ENCODE assay signal across 24 mouse cellular contexts in genomic region chr5:107330916-107331421, GRCm38 (mm10). TPM values are rescaled to one million over a fixed set of nuclear protein-coding genes. Genes with fewer than 3 reads are reported as not detected.
DNase-seq lines count a peak whose midpoint lies in the region; ATAC-seq and TF ChIP-seq lines count a peak whose summit lies in the region.
"Had no signal": no experiment of that assay in that cellular context is flagged by ENCODE, and none has a peak within 500 bp of the region (broad histone marks: within the 10 kb centered on the region; RNA-seq: fewer than 3 reads in every experiment).

Brdt (plus strand) TSS chr5:107331159.

- 86% methylated on average over 30 of the region's 30 CpGs for WGBS in heart, embryonic 11.5 days (ENCODE audit: insufficient replicate concordance)

- no peaks in the 10 kb centered on the region for H3K27me3 ChIP-seq in heart, embryonic 11.5 days (ENCODE audit: control insufficient read depth, insufficient read depth, low read length)
- H3K27me3 ChIP-seq: CH12.LX; heart, embryonic 15.5 days; megakaryocyte, embryonic 14.5 days; stomach, embryonic 15.5 days had no signal

- H3K9me3 ChIP-seq in ES-E14 (ENCODE audit: control insufficient read depth, insufficient read depth, low read depth, low read length), result no peaks in the 10 kb centered on the region
- no peaks in the 10 kb centered on the region for H3K9me3 ChIP-seq in heart, embryonic 11.5 days (replicated peaks; ENCODE audit: control insufficient read depth, low read length)
- H3K9me3 ChIP-seq: heart, embryonic 15.5 days; stomach, embryonic 15.5 days had no signal

- in situ Hi-C loops in ES-E14 (cut with MboI; ENCODE audit: low sequenced_read_pairs in 2 of 2, unreplicated experiment in 2 of 2), result no loop called here

- no peak within 1 kb of the TSS; the same call in 1 of the 2 replicates for H3K27ac ChIP-seq in ES-E14 (ENCODE audit: insufficient read depth, low read depth, low read length, poor library complexity, severe bottlenecking)
- H3K27ac ChIP-seq in heart, embryonic 11.5 days (ENCODE audit: low read depth, low read length), result no peak within 1 kb of the TSS
- H3K27ac ChIP-seq: gastrocnemius, adult 2 months; heart, embryonic 15.5 days; stomach, embryonic 15.5 days had no signal

- H3K4me1 ChIP-seq in ES-E14 (ENCODE audit: control insufficient read depth in 2 of 2, insufficient read depth in 2 of 2, low read length in 2 of 2, poor library complexity in 1 of 2), result peaks cover 0 to 3% of the 10 kb centered on the region in 2 experiments; a peak in 1 of 4 replicates
- no peaks in the 10 kb centered on the region for H3K4me1 ChIP-seq in heart, embryonic 11.5 days (ENCODE audit: control insufficient read depth, insufficient read depth, low read length)
- H3K4me1 ChIP-seq: heart, embryonic 15.5 days; megakaryocyte, embryonic 14.5 days; stomach, embryonic 15.5 days had no signal

- no peak within 1 kb of the TSS; the same call in 1 of the 2 replicates for H3K9ac ChIP-seq in ES-E14 (ENCODE audit: insufficient read depth, low read depth, low read length, poor library complexity, severe bottlenecking)
- H3K9ac ChIP-seq in heart, embryonic 11.5 days (ENCODE audit: low read depth, low read length), result no peak within 1 kb of the TSS
- H3K9ac ChIP-seq: heart, embryonic 15.5 days; stomach, embryonic 15.5 days had no signal

- no peak within 1 kb of the TSS for H3K4me2 ChIP-seq in heart, embryonic 11.5 days
- H3K4me2 ChIP-seq: heart, embryonic 15.5 days; stomach, embryonic 15.5 days had no signal

- H3K4me3 ChIP-seq in ES-E14 (ENCODE audit: insufficient read depth in 1 of 2, low read depth in 1 of 2, low read length in 2 of 2, poor library complexity in 1 of 2, severe bottlenecking in 1 of 2), result peak within 1 kb of the TSS; percentile 7 to 15; a peak in 1 of 4 replicates
- no peak within 1 kb of the TSS for H3K4me3 ChIP-seq in heart, embryonic 11.5 days (ENCODE audit: low read depth, low read length)
- H3K4me3 ChIP-seq: erythroblast, embryonic 14.5 days; gastrocnemius, adult 2 months; heart, embryonic 15.5 days; megakaryocyte, embryonic 14.5 days; stomach, embryonic 15.5 days had no signal

- no peak for ATAC-seq in heart, embryonic 11.5 days (replicated peaks; ENCODE audit: insufficient number of reproducible peaks, low FRiP score, low TSS enrichment)
- ATAC-seq: forebrain, embryonic 16.5 days had no signal

- intact Hi-C loops in left cerebral cortex, postnatal 4 days (cut with DNase I), result no loop called here

- no peaks in the 10 kb centered on the region for H3K36me3 ChIP-seq in ES-E14 (ENCODE audit: control insufficient read depth, insufficient read depth, low read length, poor library complexity, severe bottlenecking)
- H3K36me3 ChIP-seq in heart, embryonic 11.5 days (ENCODE audit: control insufficient read depth, insufficient read depth, low read length), result no peaks in the 10 kb centered on the region
- H3K36me3 ChIP-seq: heart, embryonic 15.5 days; stomach, embryonic 15.5 days had no signal

- DNase-seq in frontal cortex, adult 2 months (ENCODE audit: extremely low spot score in 1 of 2, low spot score in 1 of 2), result no peak
- no peak for DNase-seq in frontal cortex, postnatal 10 days (ENCODE audit: low spot score in 2 of 2)
- DNase-seq in ES-E14 (ENCODE audit: low read depth, low spot score), result peak; percentile 47
- no peak for DNase-seq in layer of hippocampus, postnatal 14 days (ENCODE audit: low spot score in 2 of 2)
- no peak for DNase-seq in left cerebral cortex, postnatal 4 days
- DNase-seq in heart, postnatal 4 days, result no peak
- no peak for DNase-seq in urinary bladder, postnatal 14 days (ENCODE audit: low spot score)
- DNase-seq: adrenal gland, adult 2 months; cerebellum, adult 11 months; cerebellum, postnatal 36 days; gastrocnemius, adult 2 months; heart, adult 18-20 months; kidney, adult 8-10 months; kidney, postnatal 25 days; lung, postnatal 14 days; spleen, adult 18-20 months; thymus, postnatal 14 days had no signal

TF ChIP-seq in ES-E14, 5 proteins besides CTCF, POLR2A, EP300 and RAD21:
- TF ChIP-seq ZC3H11A (IDR thresholded peaks at IDR 0.05; ENCODE audit: borderline replicate concordance, low read depth, low read length), result no peak
- TF ChIP-seq ZNF384 (IDR thresholded peaks at IDR 0.05; ENCODE audit: low read depth, low read length), result no peak
- no peak for TF ChIP-seq HCFC1 (IDR thresholded peaks at IDR 0.05; ENCODE audit: borderline replicate concordance, insufficient read depth, low read length)
- no peak for TF ChIP-seq CHD2 (IDR thresholded peaks at IDR 0.05; ENCODE audit: low read depth, low read length)
- no peak for TF ChIP-seq MAFK (IDR thresholded peaks at IDR 0.05; ENCODE audit: insufficient read depth, low read depth, low read length)

RNA-seq across cellular contexts. Expression of gene Brdt, which starts in this region (rescaled TPM):
- polyA plus RNA-seq in frontal cortex, adult 2 months (2012; rRNA removed), result 10.0 and 11.2 TPM in 2 replicates
- 0.21 and 2.2 TPM in 2 replicates for total RNA-seq in ES-E14 (2012; rRNA removed)
- total RNA-seq in layer of hippocampus, postnatal 14 days (2021), result 10 to 100 TPM; 13.9 to 14.6 TPM
- 10 to 100 TPM; 11.0 to 12.8 TPM for total RNA-seq in left cerebral cortex, postnatal 4 days (2021)
- 1 to 10 TPM; 1.6 to 1.7 TPM for total RNA-seq in heart, postnatal 4 days (2021)
- 0.87 and 0.94 TPM in 2 replicates for polyA plus RNA-seq in heart, embryonic 11.5 days (2014; fragmentation: Nextera tagmentation; extraction: Ambion mirVana)
- polyA plus RNA-seq: erythroblast, embryonic 14.5 days had no signal
